Mouse (Mus musculus): ENCODE measurements around the gene Mtf1. TPM values are rescaled to one million over a fixed set of nuclear protein-coding genes. Genes with fewer than 3 reads are reported as not detected.
A peak's percentile ranks its signal among the peaks of the same experiment; 100 is the strongest.

Mtf1 gene
- polyA plus RNA-seq, 1 experiment, result 5.5 TPM

- no peaks in the 10 kb centered on the region for H3K27me3 ChIP-seq (ENCODE audit: control insufficient read depth, insufficient read depth, low read length)
- TF ChIP-seq CTCF (IDR thresholded peaks at IDR 0.05; ENCODE audit: extremely low read depth, insufficient read depth, insufficient read length, insufficient replicate concordance) (no peak), POLR2A (IDR thresholded peaks at IDR 0.05; ENCODE audit: low read depth, low read length) (peak; percentile 76)
- peak within 1 kb of the TSS; percentile 95 for H3K4me3 ChIP-seq (ENCODE audit: extremely low read depth, insufficient read depth, insufficient read length)
- peak; percentile 78 to 90 for DNase-seq (ENCODE audit: low read depth in 1 of 2, low spot score in 2 of 2)
- H3K36me3 ChIP-seq (ENCODE audit: control insufficient read depth, insufficient read depth, low read length), result peaks cover 8% of the 10 kb centered on the region
- H3K4me1 ChIP-seq (ENCODE audit: control insufficient read depth, insufficient read depth, insufficient read length), result peaks cover 12% of the 10 kb centered on the region
- H3K27ac ChIP-seq (ENCODE audit: insufficient read depth, low read length), result peak within 1 kb of the TSS; percentile 85
- under 1% methylated on average over 90 of the region's 90 CpGs for WGBS
Measured at GRCm38 (mm10) chr4:124850261-124850913, 48.5 kb downstream of the Mtf1 start, which contains the start of gene Yrdc. Gene Yrdc (plus strand): TSS chr4:124850679.

GRCm38 (mm10) chr4:124850933-124851658 lies 49.2 kb downstream of the Mtf1 start, which contains the start of gene 1110065P20Rik:
Gene 1110065P20Rik (minus strand): TSS chr4:124851196.
- WGBS, result under 1% methylated on average over 74 of the region's 75 CpGs
- Histone ChIP-seq H3K4me3 (ENCODE audit: extremely low read depth, insufficient read depth, insufficient read length) (peak within 1 kb of the TSS; percentile 95), H3K27ac (ENCODE audit: insufficient read depth, low read length) (peak within 1 kb of the TSS; percentile 85), H3K36me3 (ENCODE audit: control insufficient read depth, insufficient read depth, low read length) (peaks cover 9% of the 10 kb centered on the region), H3K27me3 (ENCODE audit: control insufficient read depth, insufficient read depth, low read length) (no peaks in the 10 kb centered on the region), H3K4me1 (ENCODE audit: control insufficient read depth, insufficient read depth, insufficient read length) (peaks cover 12% of the 10 kb centered on the region)
- peak; percentile 19 to 64 for DNase-seq (ENCODE audit: low read depth in 1 of 2, low spot score in 2 of 2)
- TF ChIP-seq POLR2A (IDR thresholded peaks at IDR 0.05; ENCODE audit: low read depth, low read length) (no peak; the same call in 1 of the 2 replicates), CTCF (IDR thresholded peaks at IDR 0.05; ENCODE audit: extremely low read depth, insufficient read depth, insufficient read length, insufficient replicate concordance) (no peak)

- Histone ChIP-seq H3K4me3 (ENCODE audit: extremely low read depth, insufficient read depth, insufficient read length) (no peak overlapping the region), H3K27ac (ENCODE audit: insufficient read depth, low read length) (no peak overlapping the region), H3K27me3 (ENCODE audit: control insufficient read depth, insufficient read depth, low read length) (0 out of 2 replicates have a peak, but pooled peaks cover 3% of the 10 kb centered on the region), H3K36me3 (ENCODE audit: control insufficient read depth, insufficient read depth, low read length) (peaks cover 16% of the 10 kb centered on the region), H3K4me1 (ENCODE audit: control insufficient read depth, insufficient read depth, insufficient read length) (peaks cover 6% of the 10 kb centered on the region; the same call in 1 of the 2 replicates)
- no peak for DNase-seq (ENCODE audit: low read depth in 1 of 2, low spot score in 2 of 2)
- WGBS, result 92% methylated on average over 8 of the region's 8 CpGs
- no peak for TF ChIP-seq CTCF (IDR thresholded peaks at IDR 0.05; ENCODE audit: extremely low read depth, insufficient read depth, insufficient read length, insufficient replicate concordance)
- TF ChIP-seq POLR2A (IDR thresholded peaks at IDR 0.05; ENCODE audit: low read depth, low read length), result no peak
Measured at GRCm38 (mm10) chr4:124856294-124856693, 54.4 kb downstream of the Mtf1 start.

- no peak overlapping the region for H3K27ac ChIP-seq (ENCODE audit: insufficient read depth, low read length)
- H3K4me3 ChIP-seq (ENCODE audit: extremely low read depth, insufficient read depth, insufficient read length), result no peak overlapping the region
- H3K4me1 ChIP-seq (ENCODE audit: control insufficient read depth, insufficient read depth, insufficient read length), result peaks cover 5% of the 10 kb centered on the region
- H3K36me3 ChIP-seq (ENCODE audit: control insufficient read depth, insufficient read depth, low read length), result peaks cover 16% of the 10 kb centered on the region
- no peak for DNase-seq (ENCODE audit: low read depth in 1 of 2, low spot score in 2 of 2)
- TF ChIP-seq POLR2A (IDR thresholded peaks at IDR 0.05; ENCODE audit: low read depth, low read length), result no peak
- TF ChIP-seq CTCF (IDR thresholded peaks at IDR 0.05; ENCODE audit: extremely low read depth, insufficient read depth, insufficient read length, insufficient replicate concordance), result no peak
- H3K27me3 ChIP-seq (ENCODE audit: control insufficient read depth, insufficient read depth, low read length), result peaks cover 16% of the 10 kb centered on the region
- 78% methylated on average over 5 of the region's 5 CpGs for WGBS
Measured at GRCm38 (mm10) chr4:124858370-124858769, 56.5 kb downstream of the Mtf1 start.

- Histone ChIP-seq H3K4me1 (ENCODE audit: control insufficient read depth, insufficient read depth, insufficient read length) (peaks cover 5% of the 10 kb centered on the region), H3K36me3 (ENCODE audit: control insufficient read depth, insufficient read depth, low read length) (peaks cover 9% of the 10 kb centered on the region), H3K27me3 (ENCODE audit: control insufficient read depth, insufficient read depth, low read length) (peaks cover 16% of the 10 kb centered on the region), H3K4me3 (ENCODE audit: extremely low read depth, insufficient read depth, insufficient read length) (no peak overlapping the region), H3K27ac (ENCODE audit: insufficient read depth, low read length) (no peak overlapping the region)
- DNase-seq (ENCODE audit: low read depth in 1 of 2, low spot score in 2 of 2), result no peak
- no peak for TF ChIP-seq CTCF (IDR thresholded peaks at IDR 0.05; ENCODE audit: extremely low read depth, insufficient read depth, insufficient read length, insufficient replicate concordance)
- no peak for TF ChIP-seq POLR2A (IDR thresholded peaks at IDR 0.05; ENCODE audit: low read depth, low read length)
- WGBS, result 18% methylated on average over 7 of the region's 7 CpGs
Measured at GRCm38 (mm10) chr4:124860446-124860845, 58.5 kb downstream of the Mtf1 start.

GRCm38 (mm10) chr4:124861283-124862188 lies 59.6 kb downstream of the Mtf1 start, which contains the start of gene Maneal:
Gene Maneal (minus strand): TSS chr4:124862171.
- Histone ChIP-seq H3K4me1 (ENCODE audit: control insufficient read depth, insufficient read depth, insufficient read length) (peaks cover 5% of the 10 kb centered on the region), H3K27me3 (ENCODE audit: control insufficient read depth, insufficient read depth, low read length) (peaks cover 16% of the 10 kb centered on the region), H3K36me3 (ENCODE audit: control insufficient read depth, insufficient read depth, low read length) (peaks cover 4% of the 10 kb centered on the region), H3K4me3 (ENCODE audit: extremely low read depth, insufficient read depth, insufficient read length) (peak within 1 kb of the TSS; percentile 37; the same call in 1 of the 2 replicates), H3K27ac (ENCODE audit: insufficient read depth, low read length) (no peak within 1 kb of the TSS)
- 5% methylated on average over 74 of the region's 77 CpGs for WGBS
- TF ChIP-seq CTCF (IDR thresholded peaks at IDR 0.05; ENCODE audit: extremely low read depth, insufficient read depth, insufficient read length, insufficient replicate concordance) (no peak), POLR2A (IDR thresholded peaks at IDR 0.05; ENCODE audit: low read depth, low read length) (no peak)
- no peak for DNase-seq (ENCODE audit: low read depth in 1 of 2, low spot score in 2 of 2)
